Comparison of ENCODE assay signal across 21 mouse cellular contexts in genomic region chr1:40714950-40715349, GRCm38 (mm10). TPM values are rescaled to one million over a fixed set of nuclear protein-coding genes. Genes with fewer than 3 reads are reported as not detected.
DNase-seq lines count a peak whose midpoint lies in the region; ATAC-seq and TF ChIP-seq lines count a peak whose summit lies in the region.
"Had no signal": no experiment of that assay in that cellular context is flagged by ENCODE, and none has a peak within 500 bp of the region (broad histone marks: within the 10 kb centered on the region; RNA-seq: fewer than 3 reads in every experiment).

No protein-coding gene starts in this region.

- no peak overlapping the region for H3K9ac ChIP-seq in liver, embryonic 12.5 days
- H3K9ac ChIP-seq: hindbrain, embryonic 14.5 days; liver, postnatal 0 days; stomach, embryonic 15.5 days had no signal

- H3K9me3 ChIP-seq in liver, embryonic 12.5 days (replicated peaks) = no peaks in the 10 kb centered on the region
- H3K9me3 ChIP-seq: stomach, embryonic 15.5 days had no signal

- no peaks in the 10 kb centered on the region for H3K4me1 ChIP-seq in liver, embryonic 12.5 days
- H3K4me1 ChIP-seq: stomach, embryonic 15.5 days had no signal

- H3K4me3 ChIP-seq in myocyte = no peak overlapping the region
- no peak overlapping the region for H3K4me3 ChIP-seq in liver, embryonic 12.5 days
- H3K4me3 ChIP-seq: left cerebral cortex, adult 2 months; stomach, embryonic 15.5 days had no signal

- H3K79me2 ChIP-seq in myocyte (ENCODE audit: control insufficient read depth, insufficient read depth) = no peaks in the 10 kb centered on the region

- no peaks in the 10 kb centered on the region for H3K36me3 ChIP-seq in myocyte (ENCODE audit: control insufficient read depth, insufficient read depth)
- no peaks in the 10 kb centered on the region for H3K36me3 ChIP-seq in liver, embryonic 12.5 days
- H3K36me3 ChIP-seq: stomach, embryonic 15.5 days had no signal

- DNase-seq in ovary, postnatal 14 days (ENCODE audit: low spot score) = peak; percentile 2
- DNase-seq in ovary, postnatal 10 days (ENCODE audit: low spot score) = no peak
- DNase-seq in adrenal gland, postnatal 10 days = peak; percentile 42
- peak; percentile 66 for DNase-seq in heart, adult 8-10 months (ENCODE audit: low spot score)
- DNase-seq in frontal cortex, postnatal 36 days (ENCODE audit: low spot score in 2 of 2) = no peak
- DNase-seq in right cerebral cortex, adult 2 months (ENCODE audit: low spot score in 2 of 2) = no peak
- DNase-seq: cerebellum, adult 18-20 months; liver, postnatal 0 days; lung, postnatal 4 days; retina, postnatal 1 day; spleen, adult 18-20 months had no signal

- no peak for TF ChIP-seq POLR2A in myocyte (IDR thresholded peaks at IDR 0.05; ENCODE audit: insufficient read length, low read depth)

- H3K4me2 ChIP-seq in myocyte (ENCODE audit: low read depth) = peak overlapping the region; percentile 59
- no peak overlapping the region for H3K4me2 ChIP-seq in liver, embryonic 12.5 days
- H3K4me2 ChIP-seq: hindbrain, embryonic 14.5 days; stomach, embryonic 15.5 days had no signal

- no peak overlapping the region for H3K27ac ChIP-seq in liver, embryonic 12.5 days
- H3K27ac ChIP-seq: hindbrain, embryonic 14.5 days; kidney, postnatal 0 days; left cerebral cortex, adult 2 months; stomach, embryonic 15.5 days had no signal

- H3ac ChIP-seq in myocyte (ENCODE audit: control insufficient read depth, insufficient read length) = no peak overlapping the region

- WGBS in liver, embryonic 12.5 days (ENCODE audit: insufficient replicate concordance) = 34% methylated on average over 9 of the region's 9 CpGs

- ATAC-seq in liver, embryonic 12.5 days = no peak
- ATAC-seq: forebrain, embryonic 14.5 days; intestine, embryonic 16.5 days; liver, postnatal 0 days; midbrain, embryonic 16.5 days had no signal

- H3K27me3 ChIP-seq in myocyte (ENCODE audit: control insufficient read depth, insufficient read depth, insufficient read length) = no peaks in the 10 kb centered on the region
- H3K27me3 ChIP-seq in liver, embryonic 12.5 days (replicated peaks) = no peaks in the 10 kb centered on the region
- H3K27me3 ChIP-seq: stomach, embryonic 15.5 days had no signal

TF ChIP-seq in myocyte, 11 proteins besides CTCF, POLR2A, EP300 and RAD21:
- TF ChIP-seq USF1 (IDR thresholded peaks at IDR 0.05; ENCODE audit: low read depth) = no peak
- peak; percentile 56 to 84 (median 82) for TF ChIP-seq MYOG (IDR thresholded peaks at IDR 0.05; ENCODE audit: control insufficient read depth in 1 of 3, insufficient read depth in 1 of 3, insufficient read length in 2 of 3, low read depth in 2 of 3)
- no peak for TF ChIP-seq SRF (IDR thresholded peaks at IDR 0.05; ENCODE audit: control insufficient read depth, insufficient read length, low read depth)
- TF ChIP-seq E2F4 (IDR thresholded peaks at IDR 0.05; ENCODE audit: insufficient read depth) = no peak
- TF ChIP-seq POLR2AphosphoS2 (IDR thresholded peaks at IDR 0.05; ENCODE audit: insufficient read length, low read depth) = no peak
- no peak for TF ChIP-seq TCF3 (IDR thresholded peaks at IDR 0.05; ENCODE audit: insufficient read length, low read depth)
- peak; percentile 27; the same call in 1 of the 2 replicates for TF ChIP-seq CEBPB (IDR thresholded peaks at IDR 0.05; ENCODE audit: insufficient read depth, poor library complexity, severe bottlenecking)
- no peak for TF ChIP-seq TCF12 (IDR thresholded peaks at IDR 0.05; ENCODE audit: insufficient read depth, poor library complexity, severe bottlenecking)
- no peak for TF ChIP-seq REST (IDR thresholded peaks at IDR 0.05; ENCODE audit: insufficient read depth, insufficient read length)
- TF ChIP-seq MAX (IDR thresholded peaks at IDR 0.05; ENCODE audit: low read depth) = no peak
- peak; percentile 72 to 94 (median 89) for TF ChIP-seq MYOD1 (IDR thresholded peaks at IDR 0.05; ENCODE audit: control insufficient read depth in 1 of 3, insufficient read length in 2 of 3, low read depth in 2 of 3)

RNA-seq across cellular contexts. Expression of gene Slc9a2, which starts 34.6 kb away (rescaled TPM):
- 1 to 10 TPM in 1 of 2 experiments, under 1 TPM in 1; 0.48 to 2.2 TPM for total RNA-seq in adrenal gland, postnatal 10 days (2021)
- total RNA-seq in heart, adult 8-10 months (2022) = 1 to 10 TPM; 2.5 to 2.9 (median 2.6) TPM
- 2.4 TPM for polyA plus RNA-seq in myocyte (2012; fragmentation: generic; extraction: Trizol)
- not detected in 2 replicates for polyA plus RNA-seq in liver, embryonic 12.5 days (2016; fragmentation: Nextera tagmentation; extraction: Ambion mirVana)
- polyA plus RNA-seq: liver, postnatal 0 days; neural tube, embryonic 11.5 days had no signal

Comparison
In these comparisons a context has a peak if more than half of its experiments do, and no peak if none do; other contexts are left out.
1. DNase-seq: peak in ovary, postnatal 14 days (single experiment), adrenal gland, postnatal 10 days (single experiment) and heart, adult 8-10 months (single experiment); none in ovary, postnatal 10 days (single experiment), frontal cortex, postnatal 36 days (0 of 2) and right cerebral cortex, adult 2 months (0 of 2).